Mouse (Mus musculus) gonadal fat pad, adult 2 months (tissue): ENCODE measurements at regions not wholly inside any gene's neighbourhood (a gene's known extent, or its start where the extent isn't known, plus 50 kb on each side); places are given as distances from the start of the nearest gene placed in this dataset.
A peak's percentile ranks its signal among the peaks of the same experiment; 100 is the strongest.

Experiments
- DNase-seq: peaks from one replicate; pipeline ENCODE4 v3.0.0-alpha.2; 2012; ENCODE audit warnings: low read depth

DNA sequence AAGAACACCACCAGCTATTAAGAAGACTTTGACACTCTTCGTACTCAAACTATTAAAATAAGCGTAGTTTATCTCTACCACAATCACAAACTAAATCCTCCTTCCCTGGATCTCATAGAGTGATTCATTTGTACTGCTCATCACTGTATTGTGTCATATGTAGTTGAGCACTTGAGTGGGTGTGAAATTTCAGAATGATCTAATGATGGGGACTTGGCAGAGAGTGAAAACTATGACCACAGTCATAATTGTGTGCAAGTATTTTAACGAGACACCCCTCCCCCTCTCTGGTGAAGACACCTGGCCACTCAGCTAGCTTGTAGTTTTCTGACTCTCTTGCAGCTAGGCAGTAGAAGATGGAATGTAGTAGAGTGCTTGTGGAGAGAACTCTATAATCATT lies 80.2 kb upstream of the Cxcr4 start:
- DNase-seq, result peak; percentile 63

DNA sequence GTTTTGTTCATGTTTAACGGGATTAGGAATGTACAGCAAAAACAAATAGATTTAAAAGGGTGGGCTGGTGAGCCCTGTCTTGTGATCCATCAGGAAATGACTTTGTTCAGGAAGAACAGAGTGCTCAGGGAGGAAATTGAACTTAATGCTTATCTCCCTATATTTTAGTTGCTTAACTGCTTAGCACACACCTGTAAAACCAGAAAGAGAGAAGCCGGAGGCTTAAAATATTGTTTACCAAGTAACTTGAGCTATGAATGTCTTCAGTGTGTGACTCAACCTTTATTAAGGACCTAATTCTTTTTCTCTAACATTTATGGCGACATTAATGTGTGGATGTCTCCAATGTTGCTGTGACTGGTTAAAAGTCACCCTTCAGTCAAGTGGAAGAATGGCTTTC lies 79.4 kb upstream of the Cxcr4 start:
- peak; percentile 37 for DNase-seq

DNA sequence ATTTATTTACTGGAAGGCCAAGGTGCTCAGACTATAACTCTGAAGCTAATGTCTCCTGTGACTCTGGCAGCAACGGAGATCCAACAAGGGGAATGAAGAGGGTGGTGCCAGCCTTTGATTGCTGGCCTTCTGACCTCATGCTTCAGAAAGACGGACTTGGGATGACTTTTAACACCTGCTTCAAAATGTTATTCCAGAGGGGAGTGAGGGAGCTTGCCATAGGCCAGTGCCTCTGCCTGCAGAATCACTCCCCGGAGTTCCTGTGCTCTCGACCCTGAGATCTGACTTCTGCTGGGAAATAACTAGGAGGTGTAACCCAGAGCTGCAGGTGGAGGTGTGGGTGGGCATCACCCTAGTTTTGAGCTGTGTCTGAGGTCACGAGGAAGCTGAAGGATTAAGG lies 78.9 kb upstream of the Cxcr4 start:
- DNase-seq, result no peak

DNA sequence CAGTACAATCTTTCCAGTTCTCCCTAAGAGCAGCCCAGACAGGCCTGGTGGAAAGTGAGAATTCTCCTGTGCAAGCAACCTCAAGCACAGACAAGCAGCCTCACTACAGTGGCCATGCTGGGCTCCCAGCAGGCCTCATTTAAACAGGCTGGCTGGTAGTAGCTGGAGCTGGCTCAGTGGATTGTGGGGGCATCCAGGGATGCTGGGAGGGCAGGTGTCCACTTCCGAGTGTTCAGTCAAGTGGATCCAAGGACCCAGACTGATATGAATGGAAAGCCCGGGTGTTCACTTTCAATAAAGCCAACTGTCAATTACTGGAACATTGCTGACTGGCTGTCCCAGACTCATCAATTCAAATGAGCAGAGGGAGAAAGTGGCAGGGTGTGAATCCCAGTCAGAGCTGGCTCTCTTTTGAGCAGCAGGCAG lies 77.2 kb upstream of the Cxcr4 start:
- no peak for DNase-seq

DNA sequence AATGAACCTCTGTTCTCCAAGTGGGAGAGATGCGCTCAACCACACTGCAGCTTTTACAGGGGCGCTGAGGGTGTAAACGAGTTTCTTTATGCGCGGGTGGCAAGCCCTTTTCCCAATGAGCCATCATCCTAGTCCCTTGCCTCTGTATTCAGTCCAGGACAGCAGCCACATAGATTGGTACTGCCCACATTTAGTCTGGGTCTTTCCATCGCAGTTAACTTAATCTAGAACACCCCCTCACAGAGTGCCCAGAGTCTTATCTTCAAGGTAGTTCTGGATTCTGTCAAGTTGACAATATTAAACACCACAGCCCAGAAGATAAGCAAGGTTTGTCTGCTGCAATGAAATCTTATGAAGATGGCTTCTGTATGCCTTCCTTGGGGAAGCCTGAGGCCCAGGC lies 76.6 kb upstream of the Cxcr4 start:
- DNase-seq, result no peak

DNA sequence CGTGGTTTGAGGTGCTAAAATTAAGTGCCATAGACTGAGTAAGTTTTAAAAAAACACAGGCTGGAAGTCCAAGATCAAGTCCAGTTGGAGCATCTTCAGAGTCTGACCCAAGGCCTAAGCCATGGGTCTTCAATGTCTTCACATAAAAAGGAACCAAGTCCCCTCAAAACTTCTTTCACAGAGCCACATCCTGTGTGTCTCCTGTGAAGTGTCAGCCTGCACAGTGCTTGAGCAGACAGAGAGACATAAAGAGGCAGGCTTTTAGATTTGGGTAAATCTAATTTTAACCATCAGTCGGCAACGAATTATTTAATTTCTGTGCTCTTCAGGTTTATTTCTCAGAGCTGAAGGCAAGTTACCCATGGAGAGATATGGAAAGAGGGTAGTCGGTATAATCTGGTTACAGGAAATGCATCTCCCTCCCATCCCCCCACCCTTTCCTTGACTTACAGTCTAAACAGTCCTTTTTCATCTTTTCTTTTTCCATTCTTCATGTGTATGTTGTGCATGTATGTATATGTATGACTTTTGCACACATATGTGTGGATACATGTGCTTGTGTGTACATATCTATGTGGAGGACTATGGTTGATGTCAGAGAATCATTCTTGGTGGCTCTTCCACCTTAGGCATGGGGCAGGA lies 75.1 kb upstream of the Cxcr4 start:
- DNase-seq, result no peak

DNA sequence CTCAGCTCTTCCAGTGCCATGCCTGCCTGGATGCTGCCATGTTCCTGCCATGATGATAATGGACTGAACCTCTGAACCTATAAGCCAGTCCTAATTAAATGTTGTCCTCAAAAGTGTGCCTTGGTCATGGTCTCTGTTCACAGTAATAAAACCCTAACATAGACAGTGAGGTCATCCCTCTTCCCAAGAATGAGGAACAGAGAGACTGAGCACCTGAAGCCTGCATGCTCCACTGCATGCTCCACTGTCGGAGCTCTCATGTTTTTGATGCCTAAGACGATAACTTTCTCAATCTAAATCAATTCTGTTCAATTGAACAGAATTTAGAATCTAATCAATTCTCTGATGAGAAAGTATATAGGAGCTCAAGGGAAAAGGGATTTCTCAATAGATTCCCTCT lies 71.1 kb upstream of the Cxcr4 start:
- DNase-seq, result no peak

DNA sequence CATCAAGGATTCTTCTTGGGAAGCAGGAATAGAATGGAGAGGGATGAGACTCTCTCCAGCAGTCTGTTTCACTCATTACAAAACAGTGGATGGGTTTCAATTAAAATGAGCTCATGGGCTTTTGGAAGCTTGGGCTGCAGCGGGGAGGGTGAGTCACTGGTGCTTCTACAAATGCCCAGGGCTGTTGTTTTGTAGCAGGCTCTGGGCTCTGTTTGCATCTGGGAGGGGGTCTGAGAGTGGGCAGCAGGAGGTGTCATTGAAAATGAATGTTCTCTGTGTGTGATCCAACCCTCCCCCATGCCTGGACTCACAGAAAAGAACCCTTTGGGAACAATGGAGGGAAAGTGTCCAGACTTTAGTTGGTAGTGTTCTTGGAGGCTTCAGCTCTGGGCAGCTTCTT lies 67.8 kb upstream of the Cxcr4 start:
- DNase-seq, result no peak

DNA sequence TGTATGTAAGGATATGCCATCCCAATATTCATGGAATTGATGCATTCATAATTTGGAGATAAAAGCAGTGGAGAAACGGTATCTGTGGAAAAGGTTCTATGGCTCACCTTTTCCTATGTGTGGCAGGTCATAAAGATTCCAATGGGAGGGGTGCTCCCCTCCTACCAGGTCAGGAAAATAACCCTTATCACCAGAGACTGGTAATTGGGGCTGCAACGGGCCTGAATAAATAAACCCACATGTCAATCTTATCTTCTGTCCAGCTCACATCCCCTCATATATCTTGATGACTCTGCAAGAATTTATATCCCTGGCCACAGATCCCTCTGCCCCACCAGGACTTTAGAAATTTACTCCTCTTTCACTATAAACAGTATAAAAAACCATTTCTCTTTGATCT lies 66.7 kb upstream of the Cxcr4 start:
- no peak for DNase-seq

DNA sequence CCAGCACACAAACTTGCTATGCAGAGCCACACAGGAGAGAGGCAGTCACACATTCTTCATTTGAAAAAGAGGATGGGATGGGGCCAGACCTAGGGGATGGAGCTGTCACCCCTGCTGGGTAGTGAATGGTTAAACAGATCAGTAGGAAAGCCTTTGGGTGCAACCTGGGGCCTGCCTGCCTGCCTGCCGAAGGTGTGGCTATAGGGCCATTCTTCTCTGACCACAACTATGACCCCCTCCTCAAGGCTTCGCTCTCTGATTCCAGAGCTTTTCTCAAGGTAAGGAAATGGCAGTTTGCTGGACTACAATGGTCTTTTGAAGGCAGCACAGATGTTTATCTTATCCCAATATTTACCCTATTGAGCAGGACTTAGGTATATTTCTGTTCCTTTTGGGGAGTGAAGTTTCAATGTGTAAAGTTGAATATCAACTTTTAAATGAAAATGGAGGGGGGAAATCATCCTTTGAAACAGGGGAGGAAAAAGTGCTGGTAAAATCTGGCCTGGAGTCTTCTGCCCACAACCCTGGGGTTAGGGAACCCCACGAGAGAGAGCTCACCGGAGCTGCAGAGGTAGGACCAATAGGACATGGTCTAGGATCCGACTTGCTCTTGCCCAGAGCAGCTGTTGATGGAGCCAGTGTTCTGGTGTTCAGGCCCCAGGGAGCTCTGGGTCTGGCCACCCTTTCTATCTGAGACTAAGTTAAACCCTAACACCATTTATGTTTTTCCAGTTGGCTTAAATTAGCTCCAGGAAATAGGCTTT lies 62.2 kb upstream of the Cxcr4 start:
- no peak for DNase-seq

DNA sequence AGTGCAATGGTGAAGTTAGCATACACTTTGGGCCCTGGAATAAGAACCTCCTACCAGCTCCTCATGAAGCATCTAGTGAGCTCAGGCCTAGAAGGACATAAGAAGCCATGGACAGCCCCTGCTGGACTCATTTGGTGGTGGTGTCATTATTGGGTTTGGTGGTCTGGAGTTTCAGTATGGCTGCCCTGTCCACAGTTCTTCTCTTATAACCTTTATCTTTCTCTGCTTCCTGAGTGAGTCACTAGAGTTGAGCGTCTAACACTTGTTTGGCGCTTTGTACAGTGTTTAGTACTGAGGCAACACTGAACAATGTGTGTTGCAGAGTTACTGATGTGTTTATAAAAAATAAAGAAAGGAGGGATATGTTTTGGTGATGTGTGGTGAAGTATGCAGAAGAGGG lies 58.5 kb upstream of the Cxcr4 start:
- no peak for DNase-seq

DNA sequence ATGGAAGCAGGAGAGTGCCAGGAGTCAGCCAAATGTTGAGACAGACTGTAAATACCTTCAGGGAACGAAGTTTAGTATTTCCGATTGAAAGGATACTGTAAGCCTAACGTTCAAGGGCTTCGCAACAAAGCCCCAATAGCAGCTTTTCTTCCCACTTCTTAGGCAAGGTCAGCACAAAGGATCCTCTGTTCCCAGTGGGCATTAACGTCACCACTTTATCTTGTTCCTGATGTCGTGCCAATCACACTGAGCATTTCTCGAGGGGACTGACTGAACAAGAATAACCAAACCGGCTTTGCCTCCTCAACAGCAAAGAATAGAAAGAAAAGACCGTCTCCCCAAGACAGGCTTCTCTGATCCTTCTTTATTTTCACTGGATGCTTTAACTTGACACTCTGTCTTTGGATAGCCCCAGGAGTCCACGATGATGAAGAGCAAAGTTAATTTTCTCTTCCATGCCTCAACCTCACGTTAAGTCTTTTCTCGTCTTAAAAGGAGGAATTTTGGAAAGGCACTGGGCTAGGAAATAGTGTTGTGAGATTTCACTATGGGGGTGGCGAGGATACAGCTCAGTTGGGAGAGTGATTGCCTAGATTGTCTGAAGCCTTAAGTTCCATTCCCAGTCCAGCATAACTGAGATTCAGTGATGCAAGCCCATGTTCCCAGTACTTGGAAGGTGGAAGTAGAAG lies 57.5 kb upstream of the Cxcr4 start:
- peak; percentile 80 for DNase-seq

DNA sequence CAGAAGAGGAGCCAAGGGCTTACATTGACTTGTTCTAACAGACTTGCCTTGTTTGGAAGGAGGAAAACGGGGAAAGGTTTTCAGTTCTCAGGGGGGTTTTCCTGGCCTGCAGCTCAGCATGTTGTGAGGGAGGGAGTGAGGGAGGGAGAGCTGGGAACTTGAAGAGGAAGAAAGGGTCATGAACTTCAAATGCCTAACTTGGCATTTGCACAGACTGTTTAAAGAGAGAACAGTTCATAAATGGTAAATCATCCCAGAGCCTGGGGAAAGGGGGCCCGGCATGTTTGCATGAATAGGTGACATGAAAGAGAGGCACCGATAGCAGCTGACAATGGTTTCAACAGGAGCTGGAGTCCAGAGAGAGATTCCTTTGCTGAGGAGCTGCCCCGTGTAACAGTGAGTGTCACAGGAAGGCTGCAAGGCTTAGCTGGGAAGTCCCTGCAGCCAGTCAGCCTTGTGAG lies 51.3 kb upstream of the Cxcr4 start:
- no peak for DNase-seq

DNA sequence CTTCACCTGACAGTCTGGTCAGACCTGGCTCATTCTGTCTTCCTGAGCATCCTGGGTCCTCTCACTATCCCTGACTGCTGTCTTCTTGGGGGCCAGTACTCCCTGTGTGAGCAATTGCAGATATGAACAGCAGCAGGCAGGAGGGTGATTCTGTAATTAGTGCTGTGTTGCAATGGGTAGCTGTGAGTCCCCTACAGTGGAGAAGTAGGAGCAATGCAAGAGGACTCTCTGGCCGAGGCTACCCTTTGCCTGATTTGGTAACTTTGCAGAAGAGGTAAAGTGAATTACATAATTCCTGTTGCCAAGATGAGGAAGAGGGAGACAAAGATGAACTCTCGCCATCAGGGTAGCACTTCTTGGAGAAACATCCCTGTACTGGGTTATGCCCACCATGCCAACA lies 50.1 kb upstream of the Cxcr4 start:
- DNase-seq, result no peak
